Mouse (Mus musculus) midbrain, embryonic 12.5 days (tissue): ENCODE data around the gene Igf2r. TPM values are rescaled to one million over a fixed set of nuclear protein-coding genes. Genes with fewer than 3 reads are reported as not detected.

Source experiments
- ATAC-seq: fragments of 200-750 bp; cut with Nextera tagmentation; 2 replicates; pipeline ENCODE4 v1.8.0; 2017; ENCODE audit warnings: low read depth, moderate TSS enrichment, moderate library complexity; ENCODE audit not compliant: low FRiP score
- H3K27ac ChIP-seq: fragments of 300-500 bp; sonication (generic); replicated peaks from 2 replicates; pipeline ENCODE4 v1.5.1; 2016; ENCODE audit warnings: mild to moderate bottlenecking
- H3K27me3 ChIP-seq: fragments of 300-500 bp; sonication (generic); 2 replicates; pipeline ENCODE4 v1.6.1; 2016; ENCODE audit warnings: mild to moderate bottlenecking
- H3K36me3 ChIP-seq: fragments of 300-500 bp; sonication (generic); 2 replicates; pipeline ENCODE4 v1.6.1; 2016
- H3K4me1 ChIP-seq: fragments of 300-500 bp; sonication (generic); 2 replicates; pipeline ENCODE4 v1.6.1; 2016
- H3K4me2 ChIP-seq: fragments of 300-500 bp; sonication (generic); replicated peaks from 2 replicates; pipeline ENCODE4 v1.6.1; 2016; ENCODE audit warnings: mild to moderate bottlenecking, moderate library complexity
- H3K4me3 ChIP-seq: fragments of 300-500 bp; sonication (generic); 2 replicates; pipeline ENCODE4 v1.5.1; 2016; ENCODE audit warnings: mild to moderate bottlenecking
- H3K9ac ChIP-seq: fragments of 300-500 bp; sonication (generic); replicated peaks from 2 replicates; pipeline ENCODE4 v1.6.1; 2016; ENCODE audit warnings: mild to moderate bottlenecking, moderate library complexity
- H3K9me3 ChIP-seq: fragments of 300-500 bp; sonication (generic); 2 replicates; pipeline ENCODE4 v1.6.1; 2016; ENCODE audit warnings: mild to moderate bottlenecking
- WGBS: fragments of 180-500 bp; shearing (Covaris S2); methylation state at CpG from one replicate; pipeline ENCODE4 v1.1.7; 2016; 5-methylcytosine and 5-hydroxymethylcytosine counted together
- polyA plus RNA-seq: library from polyadenylated mRNA; unstranded; fragments of >200 nt; fragmentation: Nextera tagmentation; extraction: Ambion mirVana; gene quantifications from 2 replicates; pipeline ENCODE4 v1.2.1, GENCODE M21; 2016

Igf2r gene
- polyA plus RNA-seq, 1 experiment from 2014 or later: 20.4 TPM

DNA sequence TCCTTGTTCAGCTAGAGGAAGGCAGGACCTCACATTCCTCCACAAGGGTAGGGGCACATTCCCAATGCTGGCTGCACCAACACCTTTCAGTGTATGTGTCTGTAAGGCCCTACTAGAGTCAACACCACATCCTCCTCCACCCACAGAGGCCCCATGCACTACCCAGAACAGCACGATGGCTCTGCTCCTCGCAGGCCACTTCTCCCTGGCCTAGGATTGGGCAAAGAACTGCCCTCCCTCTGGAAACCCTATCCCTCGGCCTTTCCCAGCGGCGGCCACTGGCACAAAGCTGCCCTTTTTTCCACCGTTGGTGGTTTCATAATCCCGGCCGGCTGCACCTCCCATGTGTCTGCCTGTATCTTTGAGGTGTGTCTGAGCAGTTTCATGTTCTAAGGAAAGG lies 46.8 kb downstream of the Igf2r start:
- no peak overlapping the region for H3K4me3 ChIP-seq
- 54% methylated on average over 8 of the region's 8 CpGs for WGBS
- no peak for ATAC-seq
- H3K4me2 ChIP-seq: no peak overlapping the region
- no peak overlapping the region for H3K27ac ChIP-seq
- no peaks in the 10 kb centered on the region for H3K9me3 ChIP-seq
- H3K4me1 ChIP-seq: no peaks in the 10 kb centered on the region
- peaks cover 48% of the 10 kb centered on the region for H3K36me3 ChIP-seq
- no peak overlapping the region for H3K9ac ChIP-seq
- H3K27me3 ChIP-seq: no peaks in the 10 kb centered on the region

DNA sequence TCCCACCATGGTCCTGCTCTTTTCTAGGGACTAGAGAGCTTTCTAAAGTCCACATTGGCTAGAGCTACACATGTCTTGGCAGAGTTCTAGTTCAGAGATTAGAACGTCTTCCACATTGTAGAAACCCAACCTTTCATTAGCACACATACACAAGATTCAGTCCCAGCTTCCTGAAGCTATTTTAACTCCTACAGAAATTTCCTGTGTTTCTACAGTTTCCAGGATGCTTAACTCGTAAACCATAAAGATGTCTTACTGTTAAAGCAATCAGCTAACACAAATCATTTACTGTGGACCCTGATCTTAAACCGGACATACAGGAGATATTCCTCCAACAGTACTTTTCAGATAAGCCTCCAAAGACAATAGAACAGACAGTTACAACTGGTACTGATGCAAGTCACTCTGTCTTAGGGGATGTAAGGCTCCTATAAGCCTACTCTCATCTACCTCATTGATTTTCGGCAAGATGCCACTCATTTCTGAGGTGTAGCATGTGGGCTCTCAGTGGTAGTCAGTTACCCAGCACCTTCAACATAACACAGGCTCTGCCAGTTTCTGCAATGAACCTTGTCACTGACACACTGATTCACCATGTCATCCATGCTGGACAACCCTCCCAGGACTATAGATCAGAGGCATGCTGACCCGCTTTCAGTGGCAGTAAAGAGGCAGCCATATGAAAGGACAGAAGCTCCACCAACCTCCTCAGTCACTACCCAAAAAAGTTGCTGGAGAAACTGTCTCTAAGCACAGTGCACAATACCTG lies 48.2 kb downstream of the Igf2r start:
- Histone ChIP-seq H3K27me3 (no peaks in the 10 kb centered on the region), H3K4me3 (no peak overlapping the region), H3K4me1 (no peaks in the 10 kb centered on the region), H3K4me2 (no peak overlapping the region), H3K36me3 (peaks cover 59% of the 10 kb centered on the region), H3K27ac (no peak overlapping the region), H3K9ac (no peak overlapping the region), H3K9me3 (no peaks in the 10 kb centered on the region)
- WGBS: 91% methylated on average over 5 of the region's 5 CpGs
- no peak for ATAC-seq

DNA sequence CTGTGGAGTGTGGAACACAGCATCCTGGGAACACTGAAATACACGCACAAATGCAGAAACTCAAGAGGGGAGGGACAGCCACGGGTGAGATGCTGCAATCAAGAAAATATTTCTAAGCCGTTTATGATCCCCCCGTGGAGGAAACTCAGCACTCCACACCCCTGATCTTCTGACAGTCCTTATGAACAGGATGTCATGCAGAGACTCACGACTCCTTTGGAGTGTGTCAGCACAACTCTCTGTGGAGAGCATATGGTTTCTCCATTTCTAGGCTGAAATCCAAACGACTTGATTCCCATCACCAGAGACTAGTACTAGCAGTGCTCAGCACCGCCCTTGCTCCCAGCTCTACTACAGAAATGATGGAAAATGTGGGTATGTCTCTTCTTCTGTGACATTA lies 51.2 kb downstream of the Igf2r start:
- Histone ChIP-seq H3K36me3 (peaks cover 86% of the 10 kb centered on the region), H3K9me3 (no peaks in the 10 kb centered on the region), H3K9ac (no peak overlapping the region), H3K27me3 (no peaks in the 10 kb centered on the region), H3K4me3 (no peak overlapping the region), H3K4me2 (no peak overlapping the region), H3K27ac (no peak overlapping the region), H3K4me1 (no peaks in the 10 kb centered on the region)
- 85% methylated on average over 7 of the region's 7 CpGs for WGBS
- ATAC-seq: no peak

DNA sequence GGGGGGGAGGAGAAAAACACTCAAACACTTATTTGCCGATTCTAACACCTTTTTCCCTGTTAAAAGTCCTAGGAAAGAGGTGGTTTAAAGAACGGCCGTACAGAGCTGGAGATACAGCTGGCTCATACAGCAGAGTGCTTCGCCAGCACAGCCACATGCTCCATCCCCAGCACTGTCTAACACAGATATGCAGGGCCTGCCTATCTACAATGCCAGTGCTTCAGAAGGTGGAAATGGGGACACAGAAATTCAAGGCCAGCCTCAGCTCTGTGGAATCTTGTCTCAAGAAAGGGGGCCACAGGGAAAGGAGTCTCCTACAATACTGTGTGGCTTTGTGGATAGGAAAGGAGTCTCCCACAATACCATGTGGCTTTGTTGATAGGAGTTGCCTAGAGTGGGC lies 52.0 kb downstream of the Igf2r start:
- H3K4me3 ChIP-seq: no peak overlapping the region
- ATAC-seq: no peak
- no peak overlapping the region for H3K9ac ChIP-seq
- H3K36me3 ChIP-seq: peaks cover 86% of the 10 kb centered on the region
- H3K27ac ChIP-seq: no peak overlapping the region
- no peaks in the 10 kb centered on the region for H3K4me1 ChIP-seq
- WGBS: 90% methylated on average over 4 of the region's 4 CpGs
- no peaks in the 10 kb centered on the region for H3K9me3 ChIP-seq
- no peaks in the 10 kb centered on the region for H3K27me3 ChIP-seq
- H3K4me2 ChIP-seq: no peak overlapping the region

DNA sequence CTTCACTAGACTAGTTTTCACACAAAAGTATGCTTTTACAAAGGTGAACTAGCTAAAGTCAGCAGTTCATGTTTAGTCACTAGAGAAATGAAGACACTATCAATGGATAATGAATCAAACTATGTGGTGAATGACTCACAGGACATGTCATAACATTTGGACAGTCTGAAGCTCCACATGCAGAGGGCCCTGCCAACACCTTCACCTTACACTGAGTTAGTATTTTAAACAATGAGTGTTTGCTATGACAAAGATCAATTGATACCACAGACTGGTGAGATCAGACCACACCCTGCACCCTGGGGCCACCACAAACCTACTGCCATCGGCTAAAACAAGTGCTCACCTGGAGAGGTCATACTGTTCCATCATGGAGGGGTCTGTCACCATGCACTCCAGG lies 54.4 kb downstream of the Igf2r start:
- Histone ChIP-seq H3K9me3 (no peaks in the 10 kb centered on the region), H3K4me3 (no peak overlapping the region), H3K9ac (no peak overlapping the region), H3K4me1 (no peaks in the 10 kb centered on the region), H3K27me3 (no peaks in the 10 kb centered on the region), H3K4me2 (no peak overlapping the region), H3K36me3 (peaks cover 82% of the 10 kb centered on the region), H3K27ac (no peak overlapping the region)
- 94% methylated on average over 1 of the region's 1 CpGs for WGBS
- ATAC-seq: no peak

DNA sequence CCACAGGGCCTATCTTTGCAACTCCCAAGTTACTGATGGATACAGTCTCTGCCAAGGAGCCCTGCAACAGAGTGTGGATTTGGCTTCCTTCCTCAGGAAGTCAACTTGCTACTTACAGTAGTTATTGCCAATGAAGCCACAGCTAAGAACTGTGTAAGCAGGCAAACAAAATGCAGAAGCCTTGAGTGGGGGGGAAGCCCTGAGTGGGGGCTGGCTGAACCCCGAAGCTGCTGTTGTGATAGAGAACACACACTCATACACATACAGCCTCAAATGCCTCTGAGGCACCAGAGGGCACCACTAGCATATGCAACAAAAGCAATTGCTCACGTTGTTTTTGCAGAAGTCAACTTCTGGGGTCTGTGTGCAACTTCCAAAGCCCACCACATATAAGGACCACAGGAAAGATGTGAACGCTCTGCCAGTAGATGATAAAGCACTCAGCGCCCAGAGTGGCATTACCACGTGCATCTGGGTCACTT lies 55.3 kb downstream of the Igf2r start:
- H3K4me3 ChIP-seq: no peak overlapping the region
- no peak for ATAC-seq
- no peaks in the 10 kb centered on the region for H3K27me3 ChIP-seq
- no peaks in the 10 kb centered on the region for H3K9me3 ChIP-seq
- H3K27ac ChIP-seq: no peak overlapping the region
- peaks cover 84% of the 10 kb centered on the region for H3K36me3 ChIP-seq
- no peaks in the 10 kb centered on the region for H3K4me1 ChIP-seq
- H3K9ac ChIP-seq: no peak overlapping the region
- 88% methylated on average over 5 of the region's 5 CpGs for WGBS
- no peak overlapping the region for H3K4me2 ChIP-seq

DNA sequence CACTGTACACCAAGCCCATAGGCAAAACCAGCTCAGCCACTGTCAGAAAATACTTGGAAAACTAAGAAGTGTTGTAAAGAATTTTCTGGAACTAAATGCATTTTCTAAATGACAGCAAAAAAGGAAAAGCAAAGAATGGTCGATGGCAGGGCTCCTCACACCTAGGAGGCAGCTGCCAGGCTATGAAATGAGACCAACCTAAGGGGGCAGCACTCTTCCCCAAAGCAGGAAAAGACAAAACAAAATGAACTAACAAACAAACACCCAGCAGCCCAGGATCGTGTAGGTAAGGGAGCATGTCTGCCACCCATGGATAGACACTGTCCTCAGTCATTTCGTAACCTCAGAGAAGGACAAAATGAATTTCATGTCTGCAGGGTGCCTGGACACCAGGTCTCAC lies 56.5 kb downstream of the Igf2r start:
- peaks cover 85% of the 10 kb centered on the region for H3K36me3 ChIP-seq
- no peak for ATAC-seq
- H3K4me2 ChIP-seq: no peak overlapping the region
- H3K27me3 ChIP-seq: no peaks in the 10 kb centered on the region
- no peak overlapping the region for H3K9ac ChIP-seq
- H3K4me1 ChIP-seq: no peaks in the 10 kb centered on the region
- no peaks in the 10 kb centered on the region for H3K9me3 ChIP-seq
- no peak overlapping the region for H3K27ac ChIP-seq
- no peak overlapping the region for H3K4me3 ChIP-seq
- 88% methylated on average over 3 of the region's 3 CpGs for WGBS

DNA sequence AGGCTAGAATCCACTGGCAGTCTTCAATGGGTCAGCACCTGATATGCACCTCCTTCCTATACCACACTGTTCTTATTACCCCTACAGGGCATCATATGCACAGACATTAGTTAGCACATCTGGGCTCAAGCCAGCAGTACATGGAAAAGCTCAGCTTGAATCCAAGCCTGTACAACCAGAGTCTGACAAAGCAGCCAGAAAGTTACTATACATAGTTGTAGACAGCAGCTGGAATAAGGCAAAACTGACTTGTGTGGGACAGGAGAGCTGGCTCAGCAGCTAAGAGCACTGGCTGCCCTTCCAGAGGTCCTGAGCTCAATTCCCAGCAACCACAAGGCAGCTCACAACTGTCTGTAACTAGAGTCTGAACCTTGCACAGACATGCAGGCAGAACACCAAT lies 57.3 kb downstream of the Igf2r start:
- ATAC-seq: no peak
- no peaks in the 10 kb centered on the region for H3K4me1 ChIP-seq
- H3K4me2 ChIP-seq: no peak overlapping the region
- H3K4me3 ChIP-seq: no peak overlapping the region
- H3K36me3 ChIP-seq: peaks cover 82% of the 10 kb centered on the region
- no peak overlapping the region for H3K27ac ChIP-seq
- no peaks in the 10 kb centered on the region for H3K9me3 ChIP-seq
- no peak overlapping the region for H3K9ac ChIP-seq
- no peaks in the 10 kb centered on the region for H3K27me3 ChIP-seq

DNA sequence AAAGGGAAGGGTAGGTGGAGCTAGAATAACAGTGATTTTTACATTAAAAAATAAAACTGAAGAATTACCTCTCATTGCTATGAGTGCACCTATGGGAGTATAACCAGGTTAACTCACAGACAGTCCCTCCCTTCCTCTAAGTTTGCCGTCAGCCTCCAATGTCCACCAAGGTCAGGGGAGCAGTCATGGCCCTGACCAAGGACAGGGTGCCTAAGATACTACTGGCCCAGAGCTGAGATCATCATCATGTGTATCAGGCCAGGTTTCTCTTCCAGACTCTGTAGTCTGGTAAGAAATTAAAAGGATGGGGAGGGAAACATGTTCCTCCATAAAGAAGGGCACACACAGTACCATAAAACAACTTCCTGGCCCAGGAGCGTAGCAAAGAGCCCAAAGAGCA lies 58.5 kb downstream of the Igf2r start:
- Histone ChIP-seq H3K9ac (no peak overlapping the region), H3K4me3 (no peak overlapping the region), H3K27ac (no peak overlapping the region), H3K4me2 (no peak overlapping the region), H3K9me3 (no peaks in the 10 kb centered on the region), H3K4me1 (no peaks in the 10 kb centered on the region), H3K36me3 (peaks cover 76% of the 10 kb centered on the region), H3K27me3 (no peaks in the 10 kb centered on the region)
- WGBS: 94% methylated on average over 2 of the region's 2 CpGs
- no peak for ATAC-seq

DNA sequence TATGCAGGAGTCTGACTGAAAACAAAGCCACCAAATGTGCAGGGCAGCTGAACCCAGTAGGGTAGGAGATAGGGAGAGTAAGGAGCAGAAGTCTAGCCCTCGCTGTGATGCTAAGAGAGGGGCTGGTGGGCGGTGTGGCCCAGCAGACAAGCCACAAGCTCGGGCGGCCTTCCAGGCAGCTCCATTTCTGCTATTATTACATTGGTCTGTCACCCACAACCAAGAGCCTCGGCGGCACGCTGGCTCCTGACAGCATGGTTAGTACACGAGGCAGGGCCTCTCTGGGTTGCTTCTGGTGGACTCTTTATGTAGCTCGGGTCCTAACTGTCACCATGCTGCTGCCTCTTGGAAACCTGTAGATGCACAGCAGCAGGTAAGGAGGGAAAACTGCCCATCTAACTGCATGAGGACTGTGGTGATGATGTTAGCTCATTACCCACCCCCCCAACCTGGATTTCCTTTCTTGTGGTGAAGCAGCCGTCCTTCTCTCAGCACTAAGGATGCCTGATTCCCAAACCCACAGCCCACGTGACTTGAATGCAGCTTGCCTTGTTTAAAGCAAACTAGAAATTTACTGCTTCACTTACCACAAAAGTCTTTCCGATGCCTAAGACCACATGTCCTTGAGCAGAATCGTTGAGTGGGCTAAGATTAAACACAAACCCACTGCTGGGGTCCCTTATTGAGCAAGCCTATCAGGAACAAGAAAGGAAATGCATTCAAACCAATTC lies 59.2 kb downstream of the Igf2r start:
- Histone ChIP-seq H3K4me1 (no peaks in the 10 kb centered on the region), H3K27ac (no peak overlapping the region), H3K36me3 (peaks cover 76% of the 10 kb centered on the region), H3K4me3 (no peak overlapping the region), H3K9ac (no peak overlapping the region), H3K9me3 (no peaks in the 10 kb centered on the region), H3K4me2 (no peak overlapping the region), H3K27me3 (no peaks in the 10 kb centered on the region)
- WGBS: 83% methylated on average over 13 of the region's 13 CpGs
- ATAC-seq: no peak

DNA sequence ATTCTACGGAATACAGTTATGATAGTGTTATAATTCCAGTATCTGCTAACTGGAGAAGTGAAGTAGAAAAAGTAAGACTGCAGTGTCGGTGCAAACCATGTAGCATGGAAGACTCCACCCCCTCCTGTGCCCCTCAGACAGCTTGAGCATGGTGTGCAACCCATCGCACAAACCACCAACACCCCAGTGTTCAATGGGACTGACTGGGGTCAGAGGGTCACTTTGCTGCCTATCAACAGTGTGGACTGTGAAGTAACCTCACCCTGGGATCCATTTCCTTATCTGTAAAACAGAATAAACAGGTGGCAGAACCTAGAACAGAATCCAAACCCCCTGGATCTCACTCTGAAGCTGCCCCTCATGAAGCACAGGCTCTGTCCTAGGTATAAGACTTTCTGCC lies 61.1 kb downstream of the Igf2r start:
- Histone ChIP-seq H3K4me2 (no peak overlapping the region), H3K36me3 (peaks cover 76% of the 10 kb centered on the region), H3K9ac (no peak overlapping the region), H3K4me1 (no peaks in the 10 kb centered on the region), H3K9me3 (no peaks in the 10 kb centered on the region), H3K27me3 (no peaks in the 10 kb centered on the region), H3K27ac (no peak overlapping the region), H3K4me3 (no peak overlapping the region)
- 92% methylated on average over 3 of the region's 3 CpGs for WGBS
- ATAC-seq: no peak

DNA sequence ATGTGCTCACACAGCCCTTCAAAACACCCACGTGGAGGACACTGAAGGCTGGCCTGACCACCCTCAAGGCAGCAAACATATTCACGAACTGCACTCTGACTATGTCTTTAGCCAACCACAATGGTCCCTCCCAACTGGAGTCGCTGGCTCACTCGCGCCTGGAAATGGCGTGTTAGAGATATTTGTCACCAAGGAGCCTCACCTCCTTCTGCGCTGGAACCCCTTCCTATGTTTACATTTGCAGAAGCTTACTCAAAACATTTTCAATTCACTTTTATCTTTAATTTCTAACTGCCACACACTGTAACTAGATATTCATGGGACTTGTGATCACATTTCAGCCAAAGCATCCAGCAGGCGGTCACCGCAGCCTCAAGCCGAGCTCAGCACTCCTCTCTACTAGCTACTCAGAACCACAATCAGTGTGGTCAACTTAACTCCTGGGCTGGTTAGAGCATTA lies 62.8 kb downstream of the Igf2r start:
- WGBS: 90% methylated on average over 10 of the region's 10 CpGs
- H3K27me3 ChIP-seq: no peaks in the 10 kb centered on the region
- H3K9ac ChIP-seq: no peak overlapping the region
- no peak overlapping the region for H3K4me2 ChIP-seq
- no peak overlapping the region for H3K4me3 ChIP-seq
- no peak for ATAC-seq
- H3K4me1 ChIP-seq: no peaks in the 10 kb centered on the region
- no peaks in the 10 kb centered on the region for H3K9me3 ChIP-seq
- peaks cover 84% of the 10 kb centered on the region for H3K36me3 ChIP-seq
- no peak overlapping the region for H3K27ac ChIP-seq
